Mouse (Mus musculus) right cerebral cortex, adult 18-20 months (tissue): Measurements from ENCODE around the gene Lgr6.

Experiments used
- DNase-seq: peaks from one replicate; pipeline ENCODE4 v3.0.0; 2022; ENCODE audit warnings: mixed read lengths

The Lgr6 gene

DNA sequence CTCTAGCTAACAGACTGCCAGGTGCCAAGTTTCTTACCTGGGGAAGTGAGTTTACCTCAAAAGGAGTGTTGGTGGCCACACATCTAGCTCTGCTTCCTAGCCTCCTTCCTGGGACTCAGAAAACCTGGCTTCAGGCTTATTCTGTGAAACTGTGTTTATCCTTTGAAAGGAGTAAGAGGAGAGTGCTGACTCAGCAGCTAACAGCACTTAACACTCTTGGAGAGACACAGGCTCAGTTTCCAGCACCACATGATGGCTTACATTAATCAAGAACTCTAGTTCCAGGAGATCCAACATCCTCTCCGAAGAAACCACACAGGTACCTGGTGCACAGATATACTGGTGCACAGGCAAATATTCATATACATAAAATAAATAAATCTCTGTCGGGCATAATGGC lies 162.2 kb downstream of the Lgr6 start:
- no peak for DNase-seq

- no peak for DNase-seq
Measured at GRCm38 (mm10) chr1:134940863-134941262, 164.2 kb downstream of the Lgr6 start.

- no peak for DNase-seq
Measured at GRCm38 (mm10) chr1:134938233-134938632, 166.8 kb downstream of the Lgr6 start.

GRCm38 (mm10) chr1:134936335-134936734 lies 168.7 kb downstream of the Lgr6 start:
- DNase-seq = no peak
